Mouse (Mus musculus) liver, postnatal 0 days (tissue): ENCODE results near the gene Gm28539.

Experiments used
- CTCF ChIP-seq: sonication (generic); IDR thresholded peaks from 2 replicates; pipeline ENCODE4 v1.5.1; 2016; ENCODE audit warnings: antibody characterized with exemption, low read depth
- EP300 ChIP-seq: IDR thresholded peaks from 2 replicates; pipeline ENCODE4 v1.6.1; 2016; ENCODE audit warnings: antibody characterized with exemption, low read depth, mild to moderate bottlenecking

GRCm38 (mm10) chr16:18876091-18876441, 39.7 kb downstream of the Gm28539 start:
- no peak for TF ChIP-seq CTCF
- no peak for TF ChIP-seq EP300
